Mouse (Mus musculus): ENCODE measurements around the gene Aire. TPM values are rescaled to one million over a fixed set of nuclear protein-coding genes. Genes with fewer than 3 reads are reported as not detected.

Aire gene
- polyA plus RNA-seq, 1 experiment from 2014 or later: 0.16 TPM

GRCm38 (mm10) chr10:78048061-78048730, 4.8 kb upstream of the Aire start:
- Histone ChIP-seq H3K4me3 (ENCODE audit: control insufficient read depth in 1 of 2, insufficient read depth in 1 of 2, low read depth in 1 of 2, low read length in 2 of 2) (no peak overlapping the region), H3K9ac (ENCODE audit: low read length) (no peak overlapping the region), H3K9me3 (ENCODE audit: control insufficient read depth, low read length) (no peaks in the 10 kb centered on the region), H3K4me1 (ENCODE audit: control insufficient read depth in 2 of 2, insufficient read depth in 2 of 2, low read length in 2 of 2) (peaks cover 2% of the 10 kb centered on the region in 2 experiments; a peak in 2 of 4 replicates), H3K36me3 (ENCODE audit: control insufficient read depth, insufficient read depth, low read length) (no peaks in the 10 kb centered on the region), H3K27me3 (ENCODE audit: control insufficient read depth, insufficient read depth, low read length) (no peaks in the 10 kb centered on the region), H3K4me2 (ENCODE audit: low read length) (no peak overlapping the region), H3K27ac (replicated peaks in 1 of 2; ENCODE audit: control insufficient read depth in 1 of 2, insufficient read depth in 1 of 2, low read depth in 2 of 2, low read length in 2 of 2) (no peak overlapping the region)
- ATAC-seq (ENCODE audit: insufficient number of reproducible peaks, insufficient read depth, low FRiP score, low read depth): no peak
- WGBS: 85% methylated on average over 9 of the region's 10 CpGs

- peaks cover 5% of the 10 kb centered on the region for H3K27me3 ChIP-seq (ENCODE audit: control insufficient read depth, insufficient read depth, low read length)
- no peaks in the 10 kb centered on the region for H3K36me3 ChIP-seq (ENCODE audit: control insufficient read depth, insufficient read depth, low read length)
- WGBS: 79% methylated on average over 4 of the region's 4 CpGs
- H3K4me2 ChIP-seq (ENCODE audit: low read length): no peak overlapping the region
- ATAC-seq (ENCODE audit: insufficient number of reproducible peaks, insufficient read depth, low FRiP score, low read depth): no peak
- H3K4me3 ChIP-seq (ENCODE audit: control insufficient read depth in 1 of 2, insufficient read depth in 1 of 2, low read depth in 1 of 2, low read length in 2 of 2): no peak overlapping the region
- no peak overlapping the region for H3K9ac ChIP-seq (ENCODE audit: low read length)
- peaks cover 2 to 3% of the 10 kb centered on the region in 2 experiments; a peak in 2 of 4 replicates for H3K4me1 ChIP-seq (ENCODE audit: control insufficient read depth in 2 of 2, insufficient read depth in 2 of 2, low read length in 2 of 2)
- H3K9me3 ChIP-seq (ENCODE audit: control insufficient read depth, low read length): no peaks in the 10 kb centered on the region
- H3K27ac ChIP-seq (replicated peaks in 1 of 2; ENCODE audit: control insufficient read depth in 1 of 2, insufficient read depth in 1 of 2, low read depth in 2 of 2, low read length in 2 of 2): no peak overlapping the region
Observed at GRCm38 (mm10) chr10:78046388-78046787, 3.0 kb upstream of the Aire start.

- no peak for ATAC-seq (ENCODE audit: insufficient number of reproducible peaks, insufficient read depth, low FRiP score, low read depth)
- Histone ChIP-seq H3K27ac (replicated peaks in 1 of 2; ENCODE audit: control insufficient read depth in 1 of 2, insufficient read depth in 1 of 2, low read depth in 2 of 2, low read length in 2 of 2) (no peak overlapping the region), H3K4me2 (ENCODE audit: low read length) (no peak overlapping the region), H3K9me3 (ENCODE audit: control insufficient read depth, low read length) (no peaks in the 10 kb centered on the region), H3K4me3 (ENCODE audit: control insufficient read depth in 1 of 2, insufficient read depth in 1 of 2, low read depth in 1 of 2, low read length in 2 of 2) (no peak overlapping the region), H3K27me3 (ENCODE audit: control insufficient read depth, insufficient read depth, low read length) (peaks cover 5% of the 10 kb centered on the region), H3K36me3 (ENCODE audit: control insufficient read depth, insufficient read depth, low read length) (no peaks in the 10 kb centered on the region), H3K9ac (ENCODE audit: low read length) (no peak overlapping the region), H3K4me1 (ENCODE audit: control insufficient read depth in 2 of 2, insufficient read depth in 2 of 2, low read length in 2 of 2) (peaks cover 2 to 3% of the 10 kb centered on the region in 2 experiments; a peak in 2 of 4 replicates)
- 72% methylated on average over 1 of the region's 1 CpGs for WGBS
Observed at GRCm38 (mm10) chr10:78044531-78044930, 1.1 kb upstream of the Aire start.

DNA sequence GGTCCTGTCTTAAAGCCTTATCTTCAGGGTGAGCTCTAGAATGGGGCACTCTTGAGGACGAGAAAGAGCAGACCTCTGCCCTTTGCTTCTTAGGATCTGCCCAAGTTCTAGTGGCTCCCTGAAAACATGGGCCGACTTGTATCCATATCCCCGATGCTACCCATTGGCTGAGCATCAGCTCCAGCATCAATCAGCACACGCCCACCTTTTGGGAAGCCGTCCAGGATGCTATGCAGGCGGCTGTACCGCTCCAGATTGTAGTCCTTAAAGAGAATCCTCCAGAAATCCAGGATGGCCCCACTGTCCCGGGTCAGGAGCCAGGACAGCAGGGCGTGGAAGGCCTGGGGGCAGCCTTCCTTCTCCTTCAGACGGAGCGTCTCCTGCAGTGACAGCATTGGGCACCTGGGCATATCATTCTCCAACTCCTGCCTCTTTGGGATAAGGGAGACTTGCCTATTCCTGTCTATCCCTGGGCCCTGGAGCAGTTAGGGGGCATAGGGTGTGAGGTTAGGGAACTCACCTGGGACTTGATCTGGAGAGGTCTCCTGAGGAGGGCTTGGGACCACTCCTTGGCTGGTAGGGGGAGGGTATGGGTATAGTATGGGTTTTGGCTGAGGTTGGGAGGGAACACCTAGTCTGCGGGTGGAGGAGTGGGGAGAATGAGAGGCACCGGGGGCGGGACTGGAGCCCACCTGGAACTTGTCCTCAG, 559 bp downstream of the Aire start:
- H3K27me3 ChIP-seq (ENCODE audit: control insufficient read depth, insufficient read depth, low read length): peaks cover 5% of the 10 kb centered on the region
- H3K4me1 ChIP-seq (ENCODE audit: control insufficient read depth in 2 of 2, insufficient read depth in 2 of 2, low read length in 2 of 2): peaks cover 2 to 3% of the 10 kb centered on the region in 2 experiments; a peak in 2 of 4 replicates
- H3K9me3 ChIP-seq (ENCODE audit: control insufficient read depth, low read length): no peaks in the 10 kb centered on the region
- peak overlapping the region; percentile 6 to 15; a peak in 2 of 4 replicates for H3K4me3 ChIP-seq (ENCODE audit: control insufficient read depth in 1 of 2, insufficient read depth in 1 of 2, low read depth in 1 of 2, low read length in 2 of 2)
- peak overlapping the region; percentile 56 for H3K4me2 ChIP-seq (ENCODE audit: low read length)
- 0 out of 2 replicates have a peak, but pooled peaks have one; percentile 23 for ATAC-seq (ENCODE audit: insufficient number of reproducible peaks, insufficient read depth, low FRiP score, low read depth)
- H3K36me3 ChIP-seq (ENCODE audit: control insufficient read depth, insufficient read depth, low read length): no peaks in the 10 kb centered on the region
- 62% methylated on average over 14 of the region's 14 CpGs for WGBS
- no peak overlapping the region for H3K27ac ChIP-seq (replicated peaks in 1 of 2; ENCODE audit: control insufficient read depth in 1 of 2, insufficient read depth in 1 of 2, low read depth in 2 of 2, low read length in 2 of 2)
- H3K9ac ChIP-seq (ENCODE audit: low read length): peak overlapping the region; percentile 25; the same call in 1 of the 2 replicates

DNA sequence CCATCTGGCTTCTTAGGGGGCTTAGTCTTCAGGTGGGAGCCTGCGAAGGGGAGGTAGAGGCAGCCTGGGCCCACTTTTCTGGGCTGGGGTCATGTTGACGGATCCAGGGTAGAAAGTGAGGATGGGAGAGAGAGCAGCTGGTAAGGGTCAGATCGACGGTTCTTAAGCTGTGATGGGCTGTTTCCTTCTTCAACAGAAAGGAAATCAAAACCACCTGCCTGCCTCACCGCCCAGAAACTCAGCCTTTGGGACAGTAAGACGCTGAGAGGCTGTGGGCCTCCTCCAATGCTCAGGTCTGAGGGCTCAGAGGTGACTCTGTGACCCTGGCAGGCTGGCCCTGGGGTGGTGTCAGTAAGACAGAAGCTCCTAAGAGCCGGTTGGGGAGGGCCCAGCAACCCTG, 1.3 kb downstream of the Aire start:
- Histone ChIP-seq H3K4me1 (ENCODE audit: control insufficient read depth in 2 of 2, insufficient read depth in 2 of 2, low read length in 2 of 2) (peaks cover 2 to 3% of the 10 kb centered on the region in 2 experiments; a peak in 2 of 4 replicates), H3K27ac (replicated peaks in 1 of 2; ENCODE audit: control insufficient read depth in 1 of 2, insufficient read depth in 1 of 2, low read depth in 2 of 2, low read length in 2 of 2) (no peak overlapping the region), H3K9me3 (ENCODE audit: control insufficient read depth, low read length) (no peaks in the 10 kb centered on the region), H3K9ac (ENCODE audit: low read length) (no peak overlapping the region), H3K27me3 (ENCODE audit: control insufficient read depth, insufficient read depth, low read length) (peaks cover 5% of the 10 kb centered on the region), H3K4me3 (ENCODE audit: control insufficient read depth in 1 of 2, insufficient read depth in 1 of 2, low read depth in 1 of 2, low read length in 2 of 2) (no peak overlapping the region), H3K36me3 (ENCODE audit: control insufficient read depth, insufficient read depth, low read length) (no peaks in the 10 kb centered on the region), H3K4me2 (ENCODE audit: low read length) (no peak overlapping the region)
- ATAC-seq (ENCODE audit: insufficient number of reproducible peaks, insufficient read depth, low FRiP score, low read depth): no peak
- WGBS: 67% methylated on average over 7 of the region's 7 CpGs

DNA sequence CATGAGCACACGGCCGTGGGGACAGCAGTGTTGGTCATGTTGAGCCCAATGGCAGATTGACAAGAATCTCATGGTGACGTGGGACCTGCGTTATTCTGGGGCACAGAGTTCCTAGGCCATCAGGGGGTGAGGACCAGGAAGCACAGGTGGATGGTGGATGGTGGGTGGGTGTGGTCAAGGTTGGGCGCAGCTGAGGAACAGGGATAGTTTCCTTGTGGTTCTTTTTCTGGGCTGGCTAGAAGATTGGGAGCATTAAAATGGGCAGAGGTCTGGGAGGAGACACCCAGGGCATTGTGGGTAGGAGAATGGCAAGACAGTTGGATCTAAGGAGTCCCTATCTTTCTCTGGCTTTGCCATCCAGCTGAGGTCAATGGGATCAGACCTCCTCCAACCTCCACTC, 1.8 kb downstream of the Aire start, which contains the start of gene Dnmt3l:
Gene Dnmt3l, plus strand, starts transcription at position 301 of the 400 bp plus-strand sequence.
- Histone ChIP-seq H3K4me3 (ENCODE audit: control insufficient read depth in 1 of 2, insufficient read depth in 1 of 2, low read depth in 1 of 2, low read length in 2 of 2) (no peak within 1 kb of the TSS), H3K4me1 (ENCODE audit: control insufficient read depth in 2 of 2, insufficient read depth in 2 of 2, low read length in 2 of 2) (peaks cover 2 to 3% of the 10 kb centered on the region in 2 experiments; a peak in 2 of 4 replicates), H3K9me3 (ENCODE audit: control insufficient read depth, low read length) (no peaks in the 10 kb centered on the region), H3K27me3 (ENCODE audit: control insufficient read depth, insufficient read depth, low read length) (peaks cover 5% of the 10 kb centered on the region), H3K9ac (ENCODE audit: low read length) (no peak within 1 kb of the TSS), H3K27ac (replicated peaks in 1 of 2; ENCODE audit: control insufficient read depth in 1 of 2, insufficient read depth in 1 of 2, low read depth in 2 of 2, low read length in 2 of 2) (no peak within 1 kb of the TSS), H3K4me2 (ENCODE audit: low read length) (no peak within 1 kb of the TSS), H3K36me3 (ENCODE audit: control insufficient read depth, insufficient read depth, low read length) (no peaks in the 10 kb centered on the region)
- WGBS: 89% methylated on average over 5 of the region's 5 CpGs
- ATAC-seq (ENCODE audit: insufficient number of reproducible peaks, insufficient read depth, low FRiP score, low read depth): no peak

- ATAC-seq (ENCODE audit: insufficient number of reproducible peaks, insufficient read depth, low FRiP score, low read depth): no peak
- H3K27ac ChIP-seq (replicated peaks in 1 of 2; ENCODE audit: control insufficient read depth in 1 of 2, insufficient read depth in 1 of 2, low read depth in 2 of 2, low read length in 2 of 2): no peak overlapping the region
Observed at GRCm38 (mm10) chr10:78037139-78037538, 6.3 kb downstream of the Aire start.

More at GRCm38 (mm10) chr10:78037139-78037538, 6.3 kb downstream of the Aire start:
- H3K9me3 ChIP-seq (ENCODE audit: control insufficient read depth, low read length): no peaks in the 10 kb centered on the region
- H3K9ac ChIP-seq (ENCODE audit: low read length): no peak overlapping the region
- H3K4me2 ChIP-seq (ENCODE audit: low read length): no peak overlapping the region
- H3K4me1 ChIP-seq (ENCODE audit: control insufficient read depth in 2 of 2, insufficient read depth in 2 of 2, low read length in 2 of 2): no peaks in the 10 kb centered on the region
- H3K4me3 ChIP-seq (ENCODE audit: control insufficient read depth in 1 of 2, insufficient read depth in 1 of 2, low read depth in 1 of 2, low read length in 2 of 2): no peak overlapping the region
- H3K36me3 ChIP-seq (ENCODE audit: control insufficient read depth, insufficient read depth, low read length): no peaks in the 10 kb centered on the region
- 83% methylated on average over 4 of the region's 4 CpGs for WGBS
- no peaks in the 10 kb centered on the region; the same call in none of the 2 replicates for H3K27me3 ChIP-seq (ENCODE audit: control insufficient read depth, insufficient read depth, low read length)

All from heart, embryonic 14.5 days (tissue).